Mouse (Mus musculus): ENCODE data around the gene Kcnh3. TPM values are rescaled to one million over a fixed set of nuclear protein-coding genes. Genes with fewer than 3 reads are reported as not detected.
"Not testable (repeated sequence)": the region's sequence is repeated elsewhere in the genome, so short reads cannot be mapped to it uniquely, and the experiment has no call there.

Gene Kcnh3
- total RNA-seq, 2 experiments from 2014 or later, result 161 to 175 TPM

DNA sequence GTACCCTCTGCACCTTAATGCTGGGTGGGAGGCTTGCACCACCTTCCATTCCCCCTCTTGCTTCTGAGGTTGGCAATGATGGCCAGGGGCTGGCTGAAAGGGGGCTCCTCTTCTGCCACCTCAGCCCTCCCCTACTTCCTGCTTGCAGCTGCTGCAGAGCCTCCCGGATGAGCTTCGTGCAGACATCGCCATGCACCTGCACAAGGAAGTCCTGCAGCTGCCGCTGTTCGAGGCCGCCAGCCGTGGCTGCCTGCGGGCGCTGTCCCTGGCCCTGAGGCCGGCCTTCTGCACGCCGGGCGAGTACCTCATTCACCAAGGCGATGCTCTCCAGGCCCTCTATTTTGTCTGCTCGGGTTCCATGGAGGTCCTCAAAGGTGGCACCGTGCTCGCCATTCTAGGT lies 9.1 kb downstream of the Kcnh3 start:
- DNase-seq (ENCODE audit: low spot score in 2 of 2), result no peak
- intact Hi-C loops (cut with DNase I), result no loop called here

DNA sequence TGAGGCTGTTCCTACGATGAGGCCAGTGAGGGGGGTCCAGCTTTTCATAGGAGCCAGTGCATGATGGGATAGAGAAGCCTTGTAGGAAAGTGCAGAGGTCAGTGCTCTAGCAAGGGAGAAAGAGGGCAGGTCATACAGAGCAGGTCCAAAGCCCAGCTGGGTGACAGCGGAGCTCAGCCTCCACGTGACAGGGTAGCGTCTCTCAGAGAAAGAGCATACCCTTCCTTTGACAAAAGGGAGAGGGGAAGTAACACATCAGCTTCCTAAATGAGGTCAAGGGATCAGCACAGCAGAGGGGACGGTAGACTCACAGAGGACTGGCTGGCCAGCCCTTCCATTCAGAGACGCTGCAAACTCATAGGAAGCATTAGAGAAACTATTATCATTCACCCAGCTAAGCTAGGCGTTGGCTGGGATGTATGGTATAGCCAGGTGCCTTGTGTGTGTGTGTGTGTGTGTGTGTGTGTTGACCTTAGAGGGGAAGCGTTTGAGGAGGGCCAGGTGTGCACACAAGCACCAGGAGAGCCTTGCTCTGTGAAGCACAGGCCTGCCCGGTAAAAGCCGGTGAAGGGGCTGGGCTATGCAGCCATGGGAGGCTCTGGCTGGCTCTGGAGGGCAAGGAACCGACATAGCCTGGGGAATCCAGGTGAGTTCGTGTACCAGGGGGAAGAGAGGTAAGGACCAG lies 9.8 kb downstream of the Kcnh3 start:
- intact Hi-C loops (cut with DNase I), result no loop called here
- no peak for DNase-seq (ENCODE audit: low spot score in 2 of 2)

DNA sequence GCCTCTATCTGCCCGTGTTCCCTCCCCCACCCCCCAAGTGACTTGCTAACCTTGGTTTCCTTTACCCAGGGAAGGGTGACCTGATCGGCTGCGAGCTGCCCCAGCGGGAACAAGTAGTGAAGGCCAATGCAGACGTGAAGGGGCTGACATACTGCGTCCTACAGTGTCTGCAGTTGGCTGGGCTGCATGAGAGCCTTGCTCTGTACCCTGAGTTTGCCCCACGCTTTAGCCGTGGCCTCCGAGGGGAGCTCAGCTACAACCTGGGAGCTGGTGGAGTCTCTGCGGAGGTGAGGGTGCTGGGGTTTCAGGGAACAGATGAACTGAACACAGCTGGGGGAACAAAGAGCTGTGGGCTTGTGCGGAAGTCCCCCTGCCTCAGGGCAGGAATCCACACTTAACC lies 13.3 kb downstream of the Kcnh3 start:
- no peak for DNase-seq (ENCODE audit: low spot score in 2 of 2)
- intact Hi-C loops (cut with DNase I), result no loop called here

DNA sequence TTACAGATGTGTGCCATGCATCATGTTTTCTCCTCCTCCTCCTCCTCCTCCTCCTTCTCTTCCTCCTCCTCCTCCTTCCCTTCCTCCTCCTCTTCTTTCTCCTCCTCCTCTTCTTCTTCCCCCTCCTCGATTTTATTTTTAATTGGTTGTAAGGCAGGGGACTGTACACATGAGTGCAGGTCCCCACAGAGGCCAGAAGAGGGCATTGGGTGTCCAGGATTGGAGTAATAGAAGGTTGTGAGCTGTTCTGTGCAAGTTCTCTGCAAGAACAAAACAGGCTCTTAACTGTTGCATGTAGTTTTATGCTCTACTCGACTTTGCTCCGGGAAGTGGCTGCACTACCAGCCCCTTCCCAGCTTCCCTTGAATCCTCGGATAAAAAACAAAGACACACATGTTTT lies 15.5 kb downstream of the Kcnh3 start:
- intact Hi-C loops (cut with DNase I), result no loop called here
- DNase-seq (ENCODE audit: low spot score in 2 of 2), result no peak

DNA sequence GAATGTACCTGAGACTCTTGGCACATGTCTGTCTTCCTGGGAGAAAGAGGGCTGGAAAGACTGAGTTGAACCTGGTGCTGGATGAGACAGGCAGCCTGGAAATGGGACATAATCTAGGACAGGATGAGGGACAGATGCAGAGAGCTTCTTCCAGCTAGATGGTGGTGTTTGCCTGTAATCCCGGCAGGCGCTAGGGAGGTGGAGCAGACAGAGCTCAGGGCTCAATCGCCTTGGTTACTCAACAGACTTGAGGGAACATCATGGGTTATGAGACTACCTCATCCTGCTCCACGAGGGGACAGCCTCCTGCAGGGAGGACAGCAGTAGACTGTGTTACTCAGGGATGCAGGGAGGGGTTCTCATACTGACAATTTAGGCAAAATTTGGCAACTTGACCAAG lies 16.6 kb downstream of the Kcnh3 start:
- DNase-seq (ENCODE audit: low spot score in 2 of 2), result no peak
- intact Hi-C loops (cut with DNase I), result no loop called here

DNA sequence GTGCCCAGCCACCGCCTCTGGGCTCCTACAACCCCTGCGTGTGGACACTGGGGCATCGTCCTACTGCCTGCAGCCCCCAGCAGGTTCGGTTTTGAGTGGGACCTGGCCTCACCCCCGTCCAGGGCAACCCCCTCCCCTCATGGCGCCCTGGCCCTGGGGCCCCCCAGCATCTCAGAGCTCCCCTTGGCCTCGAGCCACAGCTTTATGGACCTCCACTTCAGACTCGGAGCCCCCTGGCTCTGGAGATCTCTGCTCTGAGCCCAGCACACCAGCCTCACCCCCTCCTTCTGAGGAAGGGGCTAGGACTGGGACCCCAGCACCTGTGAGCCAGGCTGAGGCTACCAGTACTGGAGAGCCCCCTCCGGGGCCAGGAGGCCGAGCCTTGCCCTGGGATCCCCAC lies 17.4 kb downstream of the Kcnh3 start:
- no peak for DNase-seq (ENCODE audit: low spot score in 2 of 2)
- intact Hi-C loops (cut with DNase I), result no loop called here

DNA sequence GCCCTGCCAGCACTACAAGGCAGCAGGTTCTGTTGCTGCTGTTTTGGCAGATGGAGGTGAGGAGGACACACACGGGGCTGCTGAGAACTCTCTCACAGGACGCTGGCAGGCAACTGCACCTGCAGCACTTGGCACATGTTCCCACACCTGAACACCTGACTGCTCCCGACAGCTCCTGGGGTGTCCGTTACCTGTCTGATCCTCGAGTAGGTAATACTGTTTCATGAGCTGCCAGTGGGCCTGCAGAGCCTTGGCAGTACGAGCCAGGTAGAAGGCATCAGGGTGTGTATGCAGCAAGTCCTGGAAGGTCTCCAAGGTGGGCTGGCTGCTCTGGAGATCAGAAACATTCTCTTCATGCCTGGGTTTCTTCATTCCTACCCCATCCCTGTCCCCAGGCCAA lies 22.1 kb downstream of the Kcnh3 start:
- intact Hi-C loops (cut with DNase I), result not testable (repeated sequence)

DNA sequence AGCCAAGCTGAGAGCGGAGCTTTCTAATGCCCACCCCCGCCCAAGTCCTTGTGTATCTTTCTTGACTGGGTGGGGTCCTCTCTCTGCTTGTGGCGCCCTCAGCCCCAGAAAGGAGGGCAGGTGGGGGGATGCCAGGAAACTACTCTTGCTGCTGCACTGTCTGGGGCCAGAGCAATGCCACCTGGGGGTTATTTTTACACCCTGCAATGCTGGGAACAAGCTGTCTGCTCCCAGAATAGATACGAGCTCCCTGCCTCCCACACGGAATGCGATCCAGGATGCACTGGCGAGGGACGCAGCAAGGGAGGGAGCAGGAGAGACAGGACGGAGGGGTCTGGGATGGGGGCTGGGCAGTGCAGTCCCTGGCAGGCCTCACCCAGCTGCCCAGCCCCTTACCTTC lies 24.3 kb downstream of the Kcnh3 start:
- intact Hi-C loops (cut with DNase I), result no loop called here
- peak; percentile 83 to 88 for DNase-seq (ENCODE audit: low spot score in 2 of 2)

More for the DNA sequence above, 22.1 kb downstream of the Kcnh3 start:
- DNase-seq (ENCODE audit: low spot score in 2 of 2), result not testable (repeated sequence)

DNA sequence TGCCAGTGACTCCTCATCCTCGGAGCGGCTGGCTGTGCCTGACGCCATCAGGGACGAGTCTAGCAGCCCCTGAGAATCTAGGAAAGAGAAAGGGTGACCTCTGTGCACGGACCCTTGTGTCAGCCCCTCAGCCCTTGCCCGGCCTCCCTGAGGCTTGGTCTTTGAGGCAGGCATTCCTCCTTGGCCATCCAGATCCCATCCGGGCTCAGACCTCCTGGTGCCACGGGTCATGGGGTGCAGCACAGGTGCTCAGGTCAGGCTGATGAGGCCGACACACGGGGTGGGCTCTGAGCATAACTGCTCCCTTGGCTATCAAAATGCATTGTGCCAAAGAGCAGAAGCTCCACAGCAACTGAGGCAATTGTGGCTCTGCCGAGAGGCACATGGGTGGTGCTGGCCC lies 25.3 kb downstream of the Kcnh3 start:
- intact Hi-C loops (cut with DNase I), result no loop called here
- DNase-seq (ENCODE audit: low spot score in 2 of 2), result no peak

DNA sequence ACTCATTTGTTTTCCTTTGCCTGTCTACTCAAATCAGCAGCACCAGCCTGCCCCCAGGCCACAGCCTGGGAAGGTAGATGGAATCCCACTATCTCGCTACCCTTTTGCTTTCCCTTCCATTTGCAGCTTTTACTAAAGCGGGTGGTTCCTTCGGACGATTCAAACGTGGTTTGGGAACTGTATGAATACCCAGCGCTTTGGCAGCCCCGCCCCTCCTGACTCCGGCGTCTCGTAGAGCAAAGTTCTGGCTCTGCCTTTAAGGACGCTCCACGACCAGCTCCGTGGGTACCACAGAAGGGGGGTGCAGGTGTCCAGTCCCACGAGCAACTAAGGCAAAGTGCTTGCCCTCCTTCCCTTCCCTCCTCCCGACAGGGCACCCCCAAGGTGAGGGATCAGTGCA lies 26.4 kb downstream of the Kcnh3 start:
- DNase-seq (ENCODE audit: low spot score in 2 of 2); intact Hi-C loops (cut with DNase I): not testable (repeated sequence)

DNA sequence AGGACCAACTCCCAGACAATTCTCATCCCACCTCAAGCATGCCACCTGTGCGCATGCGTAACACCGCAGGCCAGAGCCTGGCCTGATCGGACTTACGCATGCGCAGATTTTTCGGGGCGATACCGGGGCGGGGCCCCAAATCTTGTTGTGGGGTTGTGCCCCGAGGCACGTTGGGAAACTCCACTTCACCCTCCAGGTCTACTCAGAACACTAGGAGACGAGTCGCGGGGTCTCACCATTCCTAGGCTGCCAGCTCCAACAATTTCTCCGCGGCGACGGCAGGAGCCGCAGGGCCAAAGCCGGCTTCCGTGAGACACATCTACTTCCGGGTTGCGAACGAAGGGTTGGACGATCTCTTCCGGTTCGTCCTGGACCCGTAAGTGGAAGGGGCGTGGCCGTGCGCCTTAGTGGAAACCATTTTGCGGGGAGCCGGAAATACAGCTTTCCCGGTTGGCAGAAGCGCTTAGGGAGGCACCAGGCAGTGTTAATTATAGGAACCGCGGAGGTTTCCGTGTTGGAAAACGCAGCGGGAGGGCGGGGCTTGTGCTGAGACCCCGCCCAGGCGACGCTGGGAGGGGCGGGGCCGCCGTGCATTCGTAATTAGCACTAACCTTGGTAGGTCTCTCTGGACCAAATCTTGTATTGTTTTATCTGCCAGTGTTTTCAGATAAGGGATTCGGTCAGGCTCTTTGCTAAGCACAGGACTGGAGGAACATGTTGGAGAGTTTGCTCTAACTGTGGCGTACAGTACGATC lies 27.1 kb downstream of the Kcnh3 start, which contains the start of gene Mcrs1:
Gene Mcrs1 (minus strand): TSS at position 336 of the 755 bp plus-strand sequence.
- peak; percentile 99 for DNase-seq (ENCODE audit: low spot score in 2 of 2)
- intact Hi-C loops (cut with DNase I), result no loop called here

DNA sequence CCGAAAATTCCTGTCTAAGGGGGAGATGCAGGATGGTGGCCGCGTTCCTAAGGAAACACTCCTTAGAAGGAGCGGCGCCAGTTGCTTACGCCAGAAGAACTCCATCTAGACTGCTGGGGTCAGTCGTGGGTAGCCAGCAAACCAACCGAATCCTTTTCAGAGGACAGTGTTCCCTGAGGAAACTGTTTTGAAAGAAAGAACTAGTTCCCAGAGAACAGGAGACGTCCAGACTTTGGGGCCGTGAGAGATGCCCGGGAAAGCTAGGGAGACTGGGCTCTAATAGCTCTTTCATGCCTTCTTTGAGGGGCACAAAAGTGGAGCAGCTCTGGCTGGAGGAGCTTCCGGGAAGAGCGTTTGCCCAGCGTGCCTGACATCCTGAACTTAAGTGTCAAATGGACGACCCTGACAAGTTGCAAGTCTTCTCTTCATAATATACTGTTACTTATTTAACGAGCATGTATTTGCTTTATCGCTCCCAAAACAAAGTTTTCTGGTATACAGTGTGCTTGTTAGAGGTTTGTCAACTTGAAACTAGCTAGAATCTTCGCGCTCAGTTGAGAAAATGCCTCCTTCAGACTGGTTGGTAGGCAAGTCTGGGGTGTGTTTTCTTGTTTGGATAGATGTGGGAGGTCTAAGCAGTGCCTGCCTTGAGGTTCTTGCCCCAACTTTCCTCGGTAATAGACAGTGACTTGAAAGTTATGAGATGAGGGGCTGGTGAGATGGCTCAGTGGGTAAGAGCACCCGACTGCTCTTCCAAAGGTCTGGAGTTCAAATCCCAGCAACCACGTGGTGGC lies 27.9 kb downstream of the Kcnh3 start:
- intact Hi-C loops (cut with DNase I), result no loop called here
- DNase-seq (ENCODE audit: low spot score in 2 of 2), result peak in 1 of 2 experiments; percentile 71

DNA sequence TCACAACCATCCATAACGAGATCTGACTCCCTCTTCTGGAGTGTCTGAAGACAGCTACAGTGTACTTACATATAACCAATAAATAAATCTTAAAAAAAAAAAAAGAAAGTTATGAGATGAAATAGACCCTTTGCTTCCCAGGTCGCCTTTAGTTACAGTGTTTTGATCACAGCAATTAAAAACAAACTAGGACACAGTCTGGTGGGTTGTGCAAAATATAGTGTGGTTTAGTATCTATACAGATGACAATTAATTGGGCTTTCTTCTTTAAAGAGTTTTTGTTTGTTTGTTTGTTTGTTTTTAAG lies 28.5 kb downstream of the Kcnh3 start:
- intact Hi-C loops (cut with DNase I); DNase-seq (ENCODE audit: low spot score in 2 of 2): not testable (repeated sequence)

DNA sequence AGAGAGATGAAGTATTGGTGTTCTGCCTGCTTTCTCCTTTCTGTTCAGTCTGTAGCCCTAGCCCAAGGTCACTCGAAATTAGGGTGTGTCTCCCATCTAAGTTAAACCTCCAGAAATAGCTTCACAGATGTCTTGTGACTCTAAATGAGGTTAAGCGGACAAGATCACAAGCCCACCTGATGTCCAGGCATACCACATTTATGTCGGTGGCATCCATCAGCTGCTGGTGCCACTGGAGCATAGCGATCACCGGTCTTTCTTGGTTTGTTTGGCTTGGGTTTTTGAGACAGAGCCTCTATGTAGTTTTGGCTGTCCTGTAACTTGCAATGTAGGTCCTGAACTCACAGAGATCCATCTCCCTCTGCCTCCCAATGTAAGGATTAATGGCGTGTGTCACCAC lies 29.1 kb downstream of the Kcnh3 start:
- intact Hi-C loops (cut with DNase I), result no loop called here
- no peak for DNase-seq (ENCODE audit: low spot score in 2 of 2)

DNA sequence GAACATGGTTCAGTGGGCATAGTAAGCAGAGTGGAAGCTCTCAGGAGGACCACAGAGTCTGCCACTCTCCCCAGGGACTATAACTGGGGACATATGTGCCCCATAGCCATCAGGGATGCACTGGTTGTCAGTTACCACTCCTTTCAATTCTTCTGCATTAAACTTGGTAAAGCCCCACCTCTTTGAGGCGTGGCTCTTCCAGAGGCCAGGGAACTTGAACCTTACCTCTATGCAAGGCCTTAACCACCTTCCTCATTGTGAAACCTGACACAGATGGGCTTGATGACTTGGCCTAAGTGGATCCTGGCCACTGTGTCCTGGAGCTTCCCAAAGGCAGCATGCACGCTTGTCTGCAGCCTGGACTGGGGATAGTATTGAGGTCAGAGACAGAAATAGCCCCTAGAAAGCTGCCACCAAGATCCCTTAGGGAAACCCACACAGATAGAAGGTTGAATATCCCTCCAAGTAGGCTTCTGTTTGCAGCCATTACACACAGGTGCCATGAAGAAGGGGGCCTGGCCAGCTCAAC lies 29.9 kb downstream of the Kcnh3 start:
- intact Hi-C loops (cut with DNase I), result no loop called here

DNA sequence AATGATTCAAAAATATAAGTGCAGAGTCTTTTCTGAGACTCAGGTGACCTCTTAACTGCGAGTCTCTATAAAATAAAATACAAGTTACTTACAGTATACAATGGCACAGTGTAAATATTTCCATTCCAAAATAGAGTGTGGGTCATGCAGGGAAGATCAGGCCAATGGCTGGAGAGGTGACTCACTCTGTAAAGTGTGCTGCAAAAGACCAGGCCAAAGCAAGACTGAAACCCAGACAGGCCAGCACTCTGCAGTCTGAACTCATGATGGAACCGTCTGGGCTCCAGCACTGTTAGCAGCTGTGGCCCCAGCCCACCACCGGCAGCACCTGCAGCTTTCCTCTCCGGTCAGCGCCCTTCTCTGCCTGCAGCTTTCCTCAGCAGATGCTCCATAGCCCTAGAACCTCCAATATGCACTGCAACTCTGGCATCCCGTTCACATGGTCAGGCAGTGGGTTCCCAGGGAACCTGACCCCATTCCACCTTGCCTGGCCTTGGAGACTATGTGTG lies 30.6 kb downstream of the Kcnh3 start:
- intact Hi-C loops (cut with DNase I), result no loop called here

More for the DNA sequence above, 29.9 kb downstream of the Kcnh3 start:
- DNase-seq (ENCODE audit: low spot score in 2 of 2), result no peak

DNA sequence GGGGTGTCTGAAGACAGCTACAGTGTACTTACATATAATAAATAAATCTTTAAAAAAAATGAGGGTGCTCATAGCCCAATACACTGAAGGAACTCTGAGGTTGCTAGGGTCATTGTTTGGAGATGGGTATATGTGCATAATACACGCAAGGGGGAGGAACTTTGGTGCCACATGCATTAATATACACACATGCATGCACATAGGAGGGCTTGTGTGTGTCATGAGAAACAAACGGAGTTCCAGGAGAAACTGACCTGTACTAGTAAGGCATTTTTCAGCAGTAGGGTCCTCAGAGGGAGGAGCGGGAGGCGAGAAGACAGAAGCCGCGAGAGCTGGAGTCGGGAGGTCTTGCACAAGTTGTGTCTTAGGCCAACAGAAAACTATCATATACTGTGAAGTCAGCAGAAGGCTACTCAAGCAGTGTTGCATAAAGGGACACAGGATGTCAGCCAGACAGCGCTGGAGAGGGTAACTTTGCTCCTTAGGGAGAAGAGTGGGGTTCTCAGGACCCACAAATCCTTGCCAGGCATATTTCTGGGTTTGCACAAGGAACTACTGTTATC lies 34.6 kb downstream of the Kcnh3 start:
- intact Hi-C loops (cut with DNase I), result no loop called here
- no peak for DNase-seq (ENCODE audit: low spot score in 2 of 2)

More for the DNA sequence above, 30.6 kb downstream of the Kcnh3 start:
- DNase-seq (ENCODE audit: low spot score in 2 of 2), result no peak

DNA sequence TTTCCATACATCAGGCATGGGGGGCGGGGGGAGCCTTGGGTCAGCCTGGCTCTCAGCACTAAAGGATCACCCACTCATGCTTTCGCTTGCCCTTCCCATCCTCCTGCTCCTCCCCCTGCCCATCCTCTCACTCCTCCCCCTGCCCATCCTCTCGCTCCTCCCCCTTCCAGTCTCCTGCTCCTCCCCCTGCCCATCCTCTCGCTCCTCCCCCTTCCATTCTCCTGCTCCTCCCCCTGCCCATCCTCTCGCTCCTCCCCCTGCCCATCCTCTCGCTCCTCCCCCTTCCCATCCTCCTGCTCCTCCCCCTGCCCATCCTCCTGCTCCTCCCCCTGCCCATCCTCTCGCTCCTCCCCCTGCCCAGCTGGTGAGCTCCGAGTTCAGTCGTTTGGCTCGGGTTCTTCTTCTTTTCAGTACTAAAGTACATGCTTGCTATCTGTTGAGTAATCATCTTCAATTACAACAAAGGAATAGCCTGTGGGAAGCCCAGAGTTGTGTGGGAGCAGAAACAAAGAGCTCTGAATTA lies 35.1 kb downstream of the Kcnh3 start:
- intact Hi-C loops (cut with DNase I), result loop anchor here (5.0 kb wide), 1 partner anchor 37 kb away; the partner anchor contains the start of gene Kcnh3
- DNase-seq (ENCODE audit: low spot score in 2 of 2), result peak in 1 of 2 experiments; percentile 50

DNA sequence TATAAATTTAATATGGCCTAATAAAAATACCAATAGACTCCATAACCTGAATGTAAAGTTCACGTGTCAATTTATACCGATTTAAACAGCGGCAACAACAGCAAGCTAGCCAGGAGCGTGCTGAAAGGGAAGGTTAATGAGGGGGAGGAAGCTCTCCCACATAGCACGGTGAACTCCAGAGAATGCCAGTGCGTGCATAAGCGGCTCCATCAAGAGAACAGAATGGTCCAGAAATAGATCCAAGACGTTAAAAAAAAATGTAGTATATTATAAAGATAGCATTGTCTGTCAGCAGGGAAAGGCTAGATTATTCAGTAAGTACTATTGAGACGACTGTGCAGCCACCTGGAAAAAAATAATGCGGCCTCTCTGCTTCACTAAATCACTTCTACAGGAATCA lies 38.0 kb downstream of the Kcnh3 start:
- DNase-seq (ENCODE audit: low spot score in 2 of 2), result peak in 1 of 2 experiments; percentile 46

More for the DNA sequence above, 38.0 kb downstream of the Kcnh3 start:
- intact Hi-C loops (cut with DNase I), result loop anchor here (5.0 kb wide), 1 partner anchor 40 kb away; the partner anchor contains the start of gene Kcnh3

Measured in left cerebral cortex, postnatal 14 days (tissue).